19 mouse cellular contexts compared by ENCODE assay signal in genomic region chr17:45468302-45468701, GRCm38 (mm10). TPM values are rescaled to one million over a fixed set of nuclear protein-coding genes. Genes with fewer than 3 reads are reported as not detected.
"Had no signal": no experiment of that assay in that cellular context is flagged by ENCODE, and none has a peak within 500 bp of the region (broad histone marks: within the 10 kb centered on the region; RNA-seq: fewer than 3 reads in every experiment).

No protein-coding gene starts in this region.

- H3K27me3 ChIP-seq: kidney, embryonic 15.5 days; limb, embryonic 15.5 days had no signal

- ATAC-seq: liver, embryonic 12.5 days; midbrain, embryonic 16.5 days had no signal

- H3K9me3 ChIP-seq: limb, embryonic 15.5 days had no signal

- H3K4me3 ChIP-seq: kidney, embryonic 15.5 days; limb, embryonic 15.5 days; liver, embryonic 12.5 days had no signal

- DNase-seq: kidney, adult 2 months; kidney, postnatal 14 days; lung, embryonic 14.5 days; lung, postnatal 10 days; lung, postnatal 4 days; right cerebral cortex, adult 18-20 months; right cerebral cortex, postnatal 25 days; thymus, adult 2 months; thymus, postnatal 25 days had no signal

- H3K9ac ChIP-seq: kidney, embryonic 15.5 days; limb, embryonic 15.5 days; liver, embryonic 12.5 days; lung, embryonic 14.5 days had no signal

- H3K36me3 ChIP-seq: kidney, embryonic 15.5 days; limb, embryonic 15.5 days; liver, embryonic 12.5 days had no signal

- H3K4me1 ChIP-seq: kidney, embryonic 15.5 days; limb, embryonic 15.5 days; liver, embryonic 12.5 days had no signal

- H3K27ac ChIP-seq: kidney, embryonic 15.5 days; limb, embryonic 15.5 days; liver, embryonic 12.5 days had no signal

- H3K4me2 ChIP-seq: kidney, embryonic 15.5 days; limb, embryonic 15.5 days; liver, embryonic 12.5 days; lung, embryonic 14.5 days; midbrain, embryonic 11.5 days had no signal

RNA-seq across cellular contexts. Expression of gene Spats1, which starts 6.9 kb away (rescaled TPM):
- total RNA-seq: megakaryocyte, adult 5-6 weeks had no signal
- polyA plus RNA-seq: large intestine, adult 2 months; small intestine, adult 2 months had no signal

RNA-seq across cellular contexts. Expression of gene Tcte1, which starts 54.9 kb away (rescaled TPM):
- total RNA-seq: megakaryocyte, adult 5-6 weeks had no signal
- polyA plus RNA-seq: liver, embryonic 16.5 days; urinary bladder, adult 2 months had no signal
